Mouse (Mus musculus) olfactory bulb, adult 2 months (tissue): Measurements from ENCODE around the gene Clcn5. TPM values are rescaled to one million over a fixed set of nuclear protein-coding genes. Genes with fewer than 3 reads are reported as not detected.

Experiments
- H3K27ac ChIP-seq: fragments of 200-500 bp; 2 replicates; pipeline ENCODE4 v1.5.1; 2012; ENCODE audit warnings: low read depth, low read length; ENCODE audit not compliant: insufficient read depth
- H3K4me1 ChIP-seq: fragments of 200-500 bp; 2 replicates; pipeline ENCODE4 v1.6.1; 2012; ENCODE audit warnings: low read length; ENCODE audit not compliant: control insufficient read depth, insufficient read depth
- H3K4me3 ChIP-seq: fragments of 200-500 bp; 2 replicates; pipeline ENCODE4 v1.5.1; 2012; ENCODE audit warnings: mild to moderate bottlenecking, low read depth, low read length, moderate library complexity; ENCODE audit not compliant: insufficient read depth
- CTCF ChIP-seq: fragments of 200-500 bp; IDR thresholded peaks from 2 replicates; pipeline ENCODE4 v1.5.1; 2012; ENCODE audit warnings: low read depth, mild to moderate bottlenecking, low read length, moderate library complexity; ENCODE audit not compliant: insufficient read depth
- POLR2A ChIP-seq: fragments of 200-500 bp; IDR thresholded peaks from 2 replicates; pipeline ENCODE4 v1.6.1; 2012; ENCODE audit warnings: mild to moderate bottlenecking, low read depth, low read length, moderate library complexity; ENCODE audit not compliant: insufficient read depth
- WGBS: fragments of 180-500 bp; shearing (Covaris S2); methylation state at CpG from one replicate; pipeline ENCODE4 v1.1.7; 2018; 5-methylcytosine and 5-hydroxymethylcytosine counted together
- polyA plus RNA-seq: library from polyadenylated mRNA; stranded (reverse); fragments of >200 nt; gene quantifications from 2 replicates; pipeline ENCODE4 v1.2.4, GENCODE M21; 2012; ENCODE audit warnings: low replicate concordance; ENCODE audit not compliant: missing spikeins, insufficient read depth, insufficient read length

Gene Clcn5
- polyA plus RNA-seq, 1 experiment = not detected

DNA sequence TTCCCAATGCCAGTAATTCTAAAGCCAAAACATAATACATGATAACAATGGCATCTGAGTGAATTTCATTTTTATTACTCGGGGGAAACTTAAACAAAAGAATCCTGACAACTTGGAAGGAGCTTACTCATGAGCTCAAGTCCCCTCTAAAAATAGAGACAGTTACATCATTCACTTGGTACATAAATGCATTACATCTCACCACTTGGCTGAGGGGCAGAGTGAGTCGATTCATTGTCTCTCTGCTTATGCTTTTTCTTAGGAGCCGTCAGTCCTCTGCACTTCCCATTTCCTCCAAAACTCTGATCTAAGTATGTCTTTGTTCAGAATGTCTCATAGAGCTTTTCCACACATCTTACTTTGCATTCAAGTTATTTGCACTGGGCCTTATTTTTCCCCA lies 63.1 kb downstream of the Clcn5 start:
- Histone ChIP-seq H3K27ac (no peak overlapping the region), H3K4me3 (no peak overlapping the region), H3K4me1 (no peaks in the 10 kb centered on the region)
- TF ChIP-seq POLR2A (no peak), CTCF (no peak)
- WGBS = 61% methylated on average over 3 of the region's 3 CpGs

DNA sequence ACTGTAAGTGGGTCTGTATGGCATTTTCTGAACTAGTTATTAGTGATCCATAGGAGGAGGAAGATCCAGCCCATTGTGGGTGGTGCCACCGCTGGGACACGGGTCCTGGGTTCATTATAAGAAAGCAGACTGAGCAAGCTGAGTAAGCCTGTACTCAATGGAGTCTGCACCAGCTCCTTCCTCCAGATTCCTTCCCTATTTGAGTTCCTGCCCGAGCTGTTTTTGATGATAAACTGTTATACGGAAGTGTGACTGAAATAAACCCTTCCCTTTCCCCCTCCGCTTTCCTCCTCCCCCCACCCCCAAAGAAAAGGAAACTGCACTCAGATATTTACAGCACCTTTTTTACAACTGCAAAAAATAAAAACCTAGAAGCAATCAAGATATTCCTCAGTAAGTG lies 115.1 kb downstream of the Clcn5 start:
- 61% methylated on average over 5 of the region's 5 CpGs for WGBS
- TF ChIP-seq CTCF (no peak), POLR2A (no peak)

DNA sequence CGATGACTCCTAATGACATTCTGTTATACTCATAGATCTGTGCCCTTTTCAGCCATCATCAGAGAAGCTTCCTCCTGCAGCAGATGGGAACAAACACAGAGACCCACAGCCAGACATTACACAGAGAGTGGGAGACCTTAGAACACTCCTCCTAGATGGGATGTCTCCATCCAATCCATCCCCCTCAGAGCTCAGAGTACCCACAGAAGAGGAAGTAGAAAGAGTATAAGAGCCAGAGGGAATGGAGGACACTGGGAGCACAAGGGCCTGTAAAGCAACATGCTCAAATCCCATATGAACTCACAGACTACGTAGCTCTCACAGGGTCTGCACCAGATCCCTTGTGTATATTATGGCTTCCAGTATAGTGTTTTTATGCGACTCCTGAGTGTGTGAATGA lies 115.6 kb downstream of the Clcn5 start:
- no peak overlapping the region for H3K27ac ChIP-seq
- H3K4me1 ChIP-seq = no peaks in the 10 kb centered on the region
- no peak overlapping the region for H3K4me3 ChIP-seq
- WGBS = 98% methylated on average over 3 of the region's 3 CpGs
- TF ChIP-seq POLR2A = no peak
- no peak for TF ChIP-seq CTCF

More for the DNA sequence above, 115.1 kb downstream of the Clcn5 start:
- no peak overlapping the region for H3K27ac ChIP-seq
- no peak overlapping the region for H3K4me3 ChIP-seq
- H3K4me1 ChIP-seq = no peaks in the 10 kb centered on the region

DNA sequence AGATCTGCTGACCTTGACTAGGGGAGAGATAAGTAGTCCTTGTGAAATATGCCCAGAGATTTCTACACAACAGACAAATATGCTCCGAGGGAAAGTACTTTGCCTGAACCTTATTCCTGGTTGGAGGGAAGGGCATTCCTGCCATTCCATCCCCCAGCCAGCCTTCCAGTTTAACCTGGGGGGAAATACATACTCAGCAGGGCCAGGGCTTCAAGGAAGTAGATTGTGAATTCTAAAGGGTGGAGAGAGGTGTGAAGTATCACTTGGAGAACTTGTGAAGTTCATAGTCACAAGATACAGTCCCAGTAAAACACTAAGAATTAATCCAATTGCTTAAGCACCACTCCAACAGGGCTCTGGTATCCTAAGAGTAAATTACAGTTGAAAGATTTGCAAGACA lies 121.3 kb downstream of the Clcn5 start:
- WGBS = 72% methylated on average over 1 of the region's 1 CpGs
- Histone ChIP-seq H3K27ac (no peak overlapping the region), H3K4me3 (no peak overlapping the region), H3K4me1 (no peaks in the 10 kb centered on the region)
- TF ChIP-seq POLR2A (no peak), CTCF (no peak)

DNA sequence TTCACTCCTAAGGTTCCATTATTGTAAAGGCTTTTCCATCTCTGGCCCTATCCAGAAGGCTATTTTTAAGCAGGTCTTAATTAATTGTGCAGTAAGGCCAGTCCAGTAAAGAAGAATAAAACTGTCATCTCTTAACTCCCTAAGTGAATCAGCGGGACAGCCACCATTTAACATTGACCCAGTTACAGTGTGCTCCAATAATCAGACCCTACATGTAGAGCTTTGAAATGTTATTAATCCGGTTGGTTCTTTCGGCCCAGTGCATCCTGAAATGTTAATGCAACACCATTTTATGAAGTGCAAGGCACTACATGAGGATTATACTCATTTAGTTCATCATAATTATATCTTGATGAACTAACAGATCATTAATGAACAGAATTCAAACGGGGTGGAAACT lies 128.3 kb downstream of the Clcn5 start:
- 66% methylated on average over 4 of the region's 4 CpGs for WGBS
- Histone ChIP-seq H3K27ac (no peak overlapping the region), H3K4me3 (no peak overlapping the region), H3K4me1 (no peaks in the 10 kb centered on the region; the same call in 1 of the 2 replicates)
- TF ChIP-seq CTCF = no peak
- TF ChIP-seq POLR2A = no peak

DNA sequence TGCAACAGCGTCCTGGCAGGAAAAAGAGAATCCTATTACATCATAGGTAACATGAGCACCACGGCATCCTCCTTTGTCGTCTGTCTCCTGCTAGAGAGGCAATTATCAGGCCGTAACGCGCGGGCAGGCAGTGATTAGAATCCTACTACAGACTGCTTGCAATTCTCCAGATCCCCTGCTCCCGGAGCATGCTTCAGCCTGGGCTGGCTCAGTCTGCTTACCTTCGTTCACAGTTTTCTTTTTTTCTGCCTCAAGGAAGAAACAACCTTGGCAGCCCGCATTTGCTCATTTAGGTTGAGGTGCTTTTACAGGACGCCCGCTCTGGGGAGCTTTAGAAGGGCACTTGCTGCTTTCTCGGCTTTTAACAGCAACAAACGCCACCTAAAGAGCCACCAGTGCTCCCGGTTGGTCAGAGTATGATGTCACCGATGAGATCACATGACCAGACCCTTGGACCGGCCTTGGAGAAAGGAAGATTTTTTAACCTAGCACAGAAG lies 130.8 kb downstream of the Clcn5 start:
- peak overlapping the region; percentile 73 for H3K27ac ChIP-seq
- TF ChIP-seq POLR2A (no peak), CTCF (no peak)
- 18% methylated on average over 17 of the region's 17 CpGs for WGBS

DNA sequence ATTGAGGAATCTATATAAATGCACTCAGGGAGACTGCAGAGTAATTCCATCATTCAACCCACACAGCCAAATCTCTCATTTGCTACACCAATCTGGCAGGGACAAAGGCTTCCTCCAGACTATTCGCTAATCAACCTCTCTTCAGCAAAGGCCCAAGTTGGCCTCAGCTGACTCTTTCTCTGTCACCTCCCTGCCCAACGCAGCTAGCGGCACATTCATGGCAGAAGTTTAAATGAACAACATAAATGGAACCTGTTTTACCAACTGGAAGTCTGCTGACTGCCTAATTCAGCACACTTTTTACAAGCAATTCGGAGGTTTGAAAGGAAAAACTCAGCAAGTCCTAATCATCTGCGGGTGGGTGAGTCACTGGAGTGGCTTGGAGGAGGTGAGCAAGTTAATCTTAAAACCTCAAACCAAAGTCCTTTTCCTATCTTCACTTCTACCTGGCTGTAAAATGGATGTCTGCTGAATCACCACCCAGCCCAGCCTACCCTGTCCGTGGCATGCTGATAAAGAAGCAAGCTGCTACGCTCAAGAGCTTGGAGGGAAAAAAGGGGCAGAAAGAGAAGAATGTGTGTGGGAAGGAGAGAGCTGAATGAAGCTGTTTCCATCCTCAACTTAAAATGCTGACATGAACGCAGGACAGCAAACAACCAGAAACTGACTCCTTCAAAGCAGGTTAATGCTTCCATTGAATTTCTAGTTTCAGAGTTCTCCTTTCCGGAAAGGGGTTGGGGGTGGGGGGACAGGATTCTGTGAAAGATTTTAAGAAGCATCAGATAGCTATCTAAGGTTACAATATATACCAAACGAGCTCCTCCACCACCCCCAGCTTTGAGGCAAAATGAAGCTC lies 131.5 kb downstream of the Clcn5 start:
- Histone ChIP-seq H3K4me1 (no peaks in the 10 kb centered on the region; the same call in 1 of the 2 replicates), H3K27ac (peak overlapping the region; percentile 73), H3K4me3 (peak overlapping the region; percentile 49)
- 21% methylated on average over 10 of the region's 10 CpGs for WGBS
- no peak for TF ChIP-seq POLR2A

More for the DNA sequence above, 130.8 kb downstream of the Clcn5 start:
- Histone ChIP-seq H3K4me1 (no peaks in the 10 kb centered on the region; the same call in 1 of the 2 replicates), H3K4me3 (peak overlapping the region; percentile 49)

DNA sequence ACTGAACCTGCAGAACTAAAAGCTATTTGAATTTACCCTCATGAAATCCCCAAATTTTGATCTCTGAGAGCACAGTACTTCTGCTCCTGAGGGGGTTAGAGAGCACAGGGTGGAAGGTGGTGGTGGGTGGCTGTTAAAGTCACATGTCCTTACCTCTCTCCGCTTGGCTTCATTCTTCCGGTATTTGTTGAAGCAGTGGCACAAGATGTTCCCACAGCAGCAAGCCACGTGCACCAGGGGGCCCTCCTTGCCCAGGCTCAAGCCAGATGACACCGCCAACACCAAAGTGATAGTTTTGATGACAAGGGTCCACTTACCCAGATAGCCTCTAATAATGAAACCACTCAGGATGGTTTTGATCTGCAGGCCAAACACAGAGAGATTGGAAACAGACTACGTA lies 149.0 kb downstream of the Clcn5 start:
- 89% methylated on average over 5 of the region's 5 CpGs for WGBS
- TF ChIP-seq CTCF = no peak
- TF ChIP-seq POLR2A = no peak

DNA sequence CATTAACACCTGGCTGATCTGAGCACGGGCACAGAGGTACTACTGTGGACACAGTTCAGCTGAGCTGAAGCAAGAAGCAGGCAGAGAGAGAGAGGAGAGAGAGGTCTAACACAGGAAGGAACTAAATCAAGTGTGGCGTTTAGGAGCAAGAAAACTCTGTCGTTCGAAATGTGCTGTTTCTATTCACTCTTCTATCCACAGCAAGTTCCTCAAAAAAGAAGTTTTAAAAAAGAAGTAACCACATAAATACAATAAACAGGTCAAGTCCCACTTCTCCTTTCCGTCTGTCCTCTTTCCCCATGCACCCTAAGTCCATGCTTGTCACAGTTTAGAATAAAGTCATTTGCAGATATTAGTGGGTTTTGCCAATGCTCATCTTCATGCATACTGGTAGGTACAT lies 150.4 kb downstream of the Clcn5 start:
- Histone ChIP-seq H3K27ac (no peak overlapping the region), H3K4me1 (no peaks in the 10 kb centered on the region), H3K4me3 (no peak overlapping the region)
- 78% methylated on average over 5 of the region's 5 CpGs for WGBS
- TF ChIP-seq POLR2A = no peak
- TF ChIP-seq CTCF = no peak

More for the DNA sequence above, 149.0 kb downstream of the Clcn5 start:
- H3K4me3 ChIP-seq = no peak overlapping the region
- no peak overlapping the region for H3K27ac ChIP-seq
- no peaks in the 10 kb centered on the region for H3K4me1 ChIP-seq

DNA sequence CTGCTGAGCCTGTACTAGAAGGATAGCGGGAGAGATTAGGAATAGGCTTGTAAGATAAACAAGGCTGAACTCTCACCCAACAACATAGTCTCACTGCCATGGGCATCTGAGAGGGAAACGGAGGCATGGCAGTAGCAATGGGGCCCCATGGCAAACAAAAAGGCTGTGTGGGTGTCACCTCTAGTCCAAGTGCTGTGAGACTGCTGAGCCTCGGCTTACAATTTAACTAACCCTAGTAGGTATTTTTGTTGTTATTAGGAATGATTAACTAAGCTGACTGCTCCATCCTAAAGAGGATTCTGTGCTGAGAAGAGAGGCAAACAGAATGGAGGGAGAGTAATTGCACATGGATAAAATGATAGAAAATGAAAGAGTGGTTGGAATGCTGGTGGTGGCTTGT lies 161.2 kb downstream of the Clcn5 start:
- Histone ChIP-seq H3K4me1 (peaks cover 2% of the 10 kb centered on the region; the same call in 1 of the 2 replicates), H3K27ac (no peak overlapping the region), H3K4me3 (no peak overlapping the region)
- 91% methylated on average over 3 of the region's 3 CpGs for WGBS
- no peak for TF ChIP-seq CTCF
- TF ChIP-seq POLR2A = no peak
